Mouse (Mus musculus) intestine, embryonic 15.5 days (tissue): Measurements from ENCODE around the gene Zfp366. TPM values are rescaled to one million over a fixed set of nuclear protein-coding genes. Genes with fewer than 3 reads are reported as not detected.
A peak's percentile ranks its signal among the peaks of the same experiment; 100 is the strongest.

Experiments used
- ATAC-seq: fragments of 200-750 bp; cut with Nextera tagmentation; 2 replicates; pipeline ENCODE4 v1.8.0; 2017; ENCODE audit warnings: moderate TSS enrichment, moderate library complexity
- H3K27ac ChIP-seq: fragments of 300-500 bp; sonication (generic); 2 replicates; pipeline ENCODE4 v1.5.1; 2015; ENCODE audit warnings: mild to moderate bottlenecking, inconsistent platforms
- H3K27me3 ChIP-seq: fragments of 300-500 bp; sonication (generic); replicated peaks from 2 replicates; pipeline ENCODE4 v1.6.1; 2015; ENCODE audit warnings: inconsistent platforms
- H3K36me3 ChIP-seq: fragments of 300-500 bp; sonication (generic); 2 replicates; pipeline ENCODE4 v1.6.1; 2015; ENCODE audit warnings: inconsistent platforms
- H3K4me1 ChIP-seq: fragments of 300-500 bp; sonication (generic); replicated peaks from 2 replicates; pipeline ENCODE4 v1.6.1; 2015; ENCODE audit warnings: inconsistent platforms
- H3K4me2 ChIP-seq: fragments of 300-500 bp; sonication (generic); replicated peaks from 2 replicates; pipeline ENCODE4 v1.6.1; 2015; ENCODE audit warnings: mild to moderate bottlenecking, inconsistent platforms
- H3K4me3 ChIP-seq: fragments of 300-500 bp; sonication (generic); replicated peaks from 2 replicates; pipeline ENCODE4 v1.5.1; 2015; ENCODE audit warnings: inconsistent platforms
- H3K9ac ChIP-seq: fragments of 300-500 bp; sonication (generic); 2 replicates; pipeline ENCODE4 v1.6.1; 2015; ENCODE audit warnings: inconsistent platforms
- H3K9me3 ChIP-seq: fragments of 300-500 bp; sonication (generic); 2 replicates; pipeline ENCODE4 v1.6.1; 2016; ENCODE audit warnings: inconsistent platforms
- WGBS: fragments of 180-500 bp; shearing (Covaris S2); methylation state at CpG from one replicate; pipeline ENCODE4 v1.1.7; 2015; 5-methylcytosine and 5-hydroxymethylcytosine counted together
- polyA plus RNA-seq: library from polyadenylated mRNA; unstranded; fragments of >200 nt; fragmentation: Nextera tagmentation; extraction: Ambion mirVana; gene quantifications from 2 replicates; pipeline ENCODE4 v1.2.1, GENCODE M21; 2015

Zfp366 gene
- 0.48 and 0.49 TPM in 2 replicates for polyA plus RNA-seq

DNA sequence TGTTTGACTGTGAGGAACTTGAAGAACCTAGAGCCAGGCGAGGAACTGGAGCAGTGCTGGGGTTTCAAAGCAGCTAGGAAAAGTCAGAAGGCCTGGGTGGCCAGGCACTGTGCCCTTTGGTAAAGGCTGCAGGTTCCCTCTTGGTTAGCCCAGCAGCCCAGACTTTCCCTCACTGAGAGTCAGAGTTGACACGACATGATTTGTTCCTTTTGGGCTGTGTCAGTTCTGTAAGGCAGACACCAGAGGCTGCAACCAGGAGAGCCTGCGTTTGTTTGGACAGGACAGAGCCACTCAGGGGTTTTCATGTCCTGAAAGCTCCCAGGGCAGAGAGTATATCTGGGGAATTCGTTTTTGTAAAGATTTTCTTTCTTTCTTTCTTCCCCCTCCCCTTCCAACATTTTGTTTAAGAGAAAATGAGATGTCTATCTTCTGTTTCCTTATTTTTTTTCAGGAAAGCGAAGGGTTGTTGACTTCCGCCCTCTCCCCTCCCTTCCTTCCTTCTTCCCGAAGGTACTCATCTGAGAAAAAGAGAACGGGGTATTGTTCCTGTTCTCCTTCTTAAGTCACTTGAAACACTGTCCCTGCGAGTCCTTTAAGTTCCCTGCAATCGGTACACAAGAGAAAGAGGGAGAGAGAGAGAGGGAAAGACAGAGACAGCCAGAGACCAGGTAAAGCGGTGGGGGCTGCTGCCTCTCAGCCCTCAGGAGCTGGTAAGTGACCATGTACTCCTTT is at the start of gene Zfp366:
Gene Zfp366, plus strand, starts transcription at position 669 of the 732 bp plus-strand sequence.
- no peak for ATAC-seq
- Histone ChIP-seq H3K4me3 (no peak within 1 kb of the TSS), H3K9ac (no peak within 1 kb of the TSS), H3K4me2 (no peak within 1 kb of the TSS), H3K9me3 (no peaks in the 10 kb centered on the region), H3K4me1 (no peaks in the 10 kb centered on the region), H3K27ac (no peak within 1 kb of the TSS), H3K27me3 (no peaks in the 10 kb centered on the region), H3K36me3 (no peaks in the 10 kb centered on the region)
- WGBS, result 43% methylated on average over 11 of the region's 11 CpGs

DNA sequence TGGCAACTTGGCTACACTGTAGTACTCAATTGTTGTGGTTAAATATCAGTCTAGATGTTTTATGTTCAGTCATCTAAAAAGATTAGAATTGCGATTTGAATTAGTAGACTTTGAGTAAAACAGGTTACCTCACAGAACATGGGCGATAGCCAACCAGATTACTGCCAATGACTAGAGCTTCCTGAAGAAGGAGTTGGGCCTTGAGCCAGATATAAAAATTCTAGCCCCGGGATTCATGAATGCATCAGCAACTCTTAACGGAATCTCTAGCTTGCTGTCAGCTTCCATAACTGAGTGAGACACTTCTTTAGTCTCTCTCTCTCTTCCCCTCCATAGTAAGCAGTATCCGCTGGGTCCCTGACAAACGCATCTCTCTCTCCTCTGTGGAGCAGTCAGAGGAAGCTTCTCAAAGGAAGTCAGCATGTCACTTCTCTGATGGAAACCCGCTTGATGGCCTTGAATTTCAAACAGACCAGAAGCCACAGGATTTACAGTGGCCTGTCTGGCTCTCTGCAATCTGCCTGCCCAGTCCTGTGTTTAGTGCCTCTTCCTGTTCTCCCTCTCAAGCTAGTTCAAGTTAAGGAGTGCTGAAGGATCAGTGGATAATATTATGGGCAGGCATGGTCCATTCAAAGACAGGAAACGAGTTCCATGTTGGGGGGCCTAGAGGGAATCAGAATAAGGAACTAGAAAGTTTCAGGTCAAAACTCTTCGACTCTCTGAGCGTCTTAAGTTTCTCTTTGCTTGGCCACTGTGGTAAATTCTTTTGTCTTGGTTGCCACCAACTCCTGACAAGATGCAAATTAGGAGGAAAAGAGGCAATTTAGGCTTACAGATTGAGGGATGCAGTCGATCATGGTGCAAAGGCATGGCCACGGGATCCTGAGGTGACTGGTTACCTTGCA is 46.0 kb upstream of the Zfp366 start:
- no peak overlapping the region for H3K4me2 ChIP-seq
- H3K27me3 ChIP-seq, result no peaks in the 10 kb centered on the region
- H3K4me3 ChIP-seq, result no peak overlapping the region
- WGBS, result 77% methylated on average over 12 of the region's 12 CpGs
- no peaks in the 10 kb centered on the region for H3K9me3 ChIP-seq
- no peaks in the 10 kb centered on the region for H3K36me3 ChIP-seq
- no peak overlapping the region for H3K27ac ChIP-seq
- no peak overlapping the region for H3K9ac ChIP-seq
- ATAC-seq, result no peak
- H3K4me1 ChIP-seq, result no peaks in the 10 kb centered on the region

DNA sequence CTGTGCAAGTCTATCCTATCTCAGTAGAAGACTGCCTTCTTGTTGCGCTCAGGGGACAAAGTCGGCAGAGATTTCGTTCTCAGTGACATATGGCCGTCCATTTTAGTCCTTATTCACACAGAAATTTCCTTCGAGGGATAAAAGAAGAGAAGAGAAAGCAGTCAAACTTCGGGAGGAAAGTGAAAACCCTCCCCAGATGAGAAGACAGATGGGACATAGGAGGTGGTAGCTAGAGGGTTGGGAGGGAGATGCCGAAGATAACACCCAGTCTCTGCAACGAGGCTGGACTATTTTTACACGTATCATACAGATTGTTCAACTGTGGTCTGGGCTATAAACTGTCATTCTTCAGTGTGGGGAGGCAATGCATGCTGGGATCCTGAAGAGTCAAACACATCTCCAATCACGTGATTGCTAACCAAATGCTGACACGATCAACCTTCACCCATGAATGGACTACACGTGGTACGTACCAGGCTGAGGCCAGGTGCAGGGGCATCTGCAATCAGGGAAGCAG is 38.2 kb upstream of the Zfp366 start:
- Histone ChIP-seq H3K9ac (no peak overlapping the region), H3K4me1 (peaks cover 8% of the 10 kb centered on the region; the same call in 1 of the 2 replicates), H3K27ac (no peak overlapping the region), H3K27me3 (no peaks in the 10 kb centered on the region), H3K4me3 (no peak overlapping the region), H3K9me3 (no peaks in the 10 kb centered on the region), H3K36me3 (no peaks in the 10 kb centered on the region), H3K4me2 (no peak overlapping the region)
- 59% methylated on average over 13 of the region's 13 CpGs for WGBS
- peak; percentile 65 for ATAC-seq

DNA sequence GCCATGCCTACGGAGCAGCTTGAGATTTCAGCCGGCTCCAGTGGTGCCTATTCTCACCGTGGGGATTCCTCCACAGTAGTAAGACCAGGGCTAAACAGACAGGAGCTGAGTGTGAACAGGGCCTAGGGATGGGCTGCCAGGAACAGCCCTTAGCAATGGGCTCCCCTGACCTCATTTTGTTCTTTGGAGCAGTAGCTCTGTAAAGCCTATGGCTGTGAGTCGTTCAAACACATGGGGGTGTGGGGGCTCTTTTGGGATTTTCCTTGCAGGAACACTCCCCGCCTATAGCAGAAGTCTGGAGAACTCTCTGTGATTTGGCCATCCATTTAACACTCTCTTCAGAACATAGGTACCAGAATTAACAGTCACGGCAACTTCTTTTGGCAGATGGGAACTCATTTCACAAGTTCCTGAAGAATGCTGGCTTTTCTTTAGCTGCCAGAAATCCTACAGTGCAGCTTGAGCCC is 36.9 kb upstream of the Zfp366 start:
- H3K27me3 ChIP-seq, result no peaks in the 10 kb centered on the region
- ATAC-seq, result no peak
- no peaks in the 10 kb centered on the region for H3K9me3 ChIP-seq
- H3K27ac ChIP-seq, result no peak overlapping the region
- H3K4me3 ChIP-seq, result no peak overlapping the region
- WGBS, result 75% methylated on average over 6 of the region's 6 CpGs
- H3K4me1 ChIP-seq, result peaks cover 13% of the 10 kb centered on the region
- H3K9ac ChIP-seq, result no peak overlapping the region
- no peak overlapping the region for H3K4me2 ChIP-seq
- no peaks in the 10 kb centered on the region for H3K36me3 ChIP-seq

DNA sequence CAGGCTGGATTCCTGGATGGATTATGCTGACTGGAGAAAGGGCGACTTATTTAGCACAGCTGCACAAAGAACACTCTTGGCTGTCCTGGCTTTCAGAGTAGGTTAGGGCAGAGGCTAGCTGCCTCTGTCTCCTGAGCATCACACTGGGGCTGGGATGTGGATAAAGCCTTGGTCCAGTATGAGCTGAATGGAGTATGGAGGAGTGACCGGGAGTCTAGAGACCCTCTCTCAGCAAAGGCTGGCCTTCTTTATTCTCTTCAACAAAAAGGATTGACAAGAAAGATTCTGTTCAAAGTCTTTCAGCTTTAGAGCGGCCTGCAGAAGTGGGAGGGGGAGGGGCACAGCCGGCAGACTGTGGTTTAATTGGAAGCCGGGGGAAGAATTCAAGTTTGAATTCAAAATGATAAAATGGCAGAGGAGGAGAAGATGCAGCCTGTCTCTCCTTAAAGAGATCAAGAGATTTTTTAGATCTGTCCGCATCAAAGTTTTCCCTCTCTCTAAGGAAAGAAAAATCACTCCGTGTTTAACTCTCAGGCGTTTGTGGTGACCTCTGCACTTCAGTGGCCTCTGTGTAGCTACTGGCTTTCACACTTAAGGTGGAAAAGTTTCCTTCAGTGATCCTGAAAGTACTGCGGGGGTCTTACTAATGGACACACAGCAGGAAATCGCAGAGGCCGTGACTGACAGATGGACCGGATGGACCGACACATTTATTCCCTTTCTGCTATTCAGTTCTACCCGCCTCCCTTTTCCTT is 34.9 kb upstream of the Zfp366 start:
- Histone ChIP-seq H3K27me3 (no peaks in the 10 kb centered on the region), H3K4me2 (no peak overlapping the region), H3K9ac (no peak overlapping the region), H3K27ac (no peak overlapping the region), H3K4me1 (peaks cover 14% of the 10 kb centered on the region), H3K36me3 (no peaks in the 10 kb centered on the region), H3K9me3 (no peaks in the 10 kb centered on the region), H3K4me3 (no peak overlapping the region)
- no peak for ATAC-seq
- 77% methylated on average over 14 of the region's 14 CpGs for WGBS

DNA sequence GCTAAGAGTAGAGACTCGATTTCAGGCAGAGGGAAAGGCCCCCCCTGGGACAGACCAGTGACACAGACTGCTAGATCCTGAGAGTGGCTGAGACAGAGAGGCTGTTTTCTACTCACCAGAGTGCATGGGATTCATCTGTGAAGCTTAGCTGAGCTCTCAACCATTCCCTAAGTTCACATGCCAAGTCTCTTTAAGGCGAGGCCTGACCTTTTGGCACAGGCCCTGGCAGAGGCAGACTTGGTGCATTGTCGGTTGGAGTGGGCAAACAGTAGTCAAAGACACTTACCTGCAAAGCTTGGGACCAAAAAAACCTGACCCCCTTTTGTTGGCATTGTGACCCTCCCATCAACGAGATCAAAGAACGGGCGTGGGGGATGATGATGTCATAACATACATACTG is 34.0 kb upstream of the Zfp366 start:
- no peak for ATAC-seq

DNA sequence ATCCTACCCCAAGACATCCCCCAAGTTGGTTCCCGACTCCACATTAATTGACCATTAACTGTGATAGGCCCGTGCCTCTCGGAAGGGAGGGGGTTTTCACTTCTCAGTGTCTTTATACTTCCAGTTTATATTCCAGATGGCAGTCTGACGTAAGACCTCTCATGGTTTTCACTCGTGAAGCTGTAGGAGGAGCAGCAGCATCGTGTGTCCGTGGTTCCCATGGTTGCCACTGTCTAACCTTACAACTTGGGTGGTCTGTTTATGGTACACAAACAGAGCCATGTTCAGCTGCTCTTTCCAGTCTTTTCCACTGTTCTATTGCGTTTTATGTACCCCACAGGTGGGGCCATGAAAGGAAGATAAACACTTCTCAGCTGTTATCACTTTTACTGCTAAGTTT is 33.5 kb upstream of the Zfp366 start:
- H3K9me3 ChIP-seq, result no peaks in the 10 kb centered on the region
- H3K4me3 ChIP-seq, result no peak overlapping the region
- no peak overlapping the region for H3K9ac ChIP-seq
- WGBS, result 50% methylated on average over 8 of the region's 8 CpGs
- ATAC-seq, result peak; percentile 53; the same call in 1 of the 2 replicates
- no peak overlapping the region for H3K27ac ChIP-seq
- no peaks in the 10 kb centered on the region for H3K36me3 ChIP-seq
- H3K27me3 ChIP-seq, result no peaks in the 10 kb centered on the region
- H3K4me1 ChIP-seq, result peaks cover 14% of the 10 kb centered on the region
- no peak overlapping the region for H3K4me2 ChIP-seq

More for the DNA sequence above, 34.0 kb upstream of the Zfp366 start:
- Histone ChIP-seq H3K4me1 (peaks cover 14% of the 10 kb centered on the region), H3K9ac (no peak overlapping the region), H3K9me3 (no peaks in the 10 kb centered on the region), H3K36me3 (no peaks in the 10 kb centered on the region), H3K4me3 (no peak overlapping the region), H3K4me2 (no peak overlapping the region), H3K27ac (no peak overlapping the region), H3K27me3 (no peaks in the 10 kb centered on the region)
- 74% methylated on average over 6 of the region's 6 CpGs for WGBS

DNA sequence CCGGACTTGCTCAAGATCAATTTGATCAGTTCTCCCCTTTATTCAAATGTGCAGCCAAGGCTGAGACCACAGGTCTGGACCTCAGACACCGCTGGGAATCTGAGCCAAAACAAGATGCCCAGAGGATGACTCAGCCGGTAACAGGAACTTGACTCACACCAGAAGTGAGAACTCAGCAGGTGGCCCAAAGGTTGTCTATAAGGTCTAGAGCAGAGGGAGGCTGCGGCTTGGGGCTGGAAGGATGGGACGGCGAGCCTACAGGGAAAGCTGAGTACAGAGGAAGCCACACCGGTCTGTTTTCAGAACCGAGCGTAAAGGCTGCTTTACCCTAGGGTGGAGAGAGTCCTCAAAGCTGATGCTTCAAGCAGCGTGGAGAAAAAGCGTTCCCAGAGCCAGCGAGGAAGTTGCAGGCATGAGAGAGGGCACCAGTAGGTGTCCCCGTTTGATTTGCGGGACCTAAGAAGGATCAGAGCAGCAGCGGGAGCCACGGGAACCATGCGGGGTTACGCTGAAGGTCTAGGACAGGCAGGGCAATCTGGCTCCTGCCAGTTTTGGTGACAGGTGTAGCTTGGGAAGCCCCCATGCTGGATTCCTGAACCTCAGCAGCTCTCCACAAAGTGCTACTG is 32.2 kb upstream of the Zfp366 start:
- Histone ChIP-seq H3K27ac (no peak overlapping the region), H3K9ac (no peak overlapping the region), H3K36me3 (no peaks in the 10 kb centered on the region), H3K4me3 (no peak overlapping the region), H3K27me3 (no peaks in the 10 kb centered on the region), H3K9me3 (no peaks in the 10 kb centered on the region), H3K4me1 (peaks cover 14% of the 10 kb centered on the region), H3K4me2 (peak overlapping the region; percentile 45)
- 14% methylated on average over 18 of the region's 18 CpGs for WGBS
- 0 out of 2 replicates have a peak, but pooled peaks have one; percentile 43 for ATAC-seq

DNA sequence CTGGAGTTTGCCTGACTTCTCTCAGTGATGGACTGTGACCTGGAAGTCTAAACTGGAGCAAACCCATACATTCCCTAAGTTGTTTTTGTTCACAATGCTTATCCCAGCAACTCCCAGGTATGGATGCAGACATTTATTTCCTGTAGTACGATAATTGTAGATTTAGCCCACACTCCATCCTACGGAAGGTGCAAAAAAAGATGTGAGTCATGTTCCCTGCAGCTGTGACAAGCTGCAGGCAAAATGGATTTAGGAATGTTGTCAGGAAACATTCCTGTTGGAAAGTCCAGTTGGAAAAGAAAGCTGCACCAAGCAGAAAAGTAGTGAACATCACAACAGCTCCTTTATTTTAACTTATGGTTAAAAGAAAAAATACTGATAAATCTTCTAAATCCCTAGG is 26.9 kb upstream of the Zfp366 start:
- H3K9ac ChIP-seq, result no peak overlapping the region
- WGBS, result 79% methylated on average over 2 of the region's 2 CpGs
- H3K27ac ChIP-seq, result no peak overlapping the region
- no peak for ATAC-seq
- peaks cover under 1% of the 10 kb centered on the region; the same call in 1 of the 2 replicates for H3K4me1 ChIP-seq
- no peaks in the 10 kb centered on the region for H3K9me3 ChIP-seq
- H3K4me3 ChIP-seq, result no peak overlapping the region
- H3K27me3 ChIP-seq, result no peaks in the 10 kb centered on the region
- H3K4me2 ChIP-seq, result no peak overlapping the region
- H3K36me3 ChIP-seq, result no peaks in the 10 kb centered on the region

DNA sequence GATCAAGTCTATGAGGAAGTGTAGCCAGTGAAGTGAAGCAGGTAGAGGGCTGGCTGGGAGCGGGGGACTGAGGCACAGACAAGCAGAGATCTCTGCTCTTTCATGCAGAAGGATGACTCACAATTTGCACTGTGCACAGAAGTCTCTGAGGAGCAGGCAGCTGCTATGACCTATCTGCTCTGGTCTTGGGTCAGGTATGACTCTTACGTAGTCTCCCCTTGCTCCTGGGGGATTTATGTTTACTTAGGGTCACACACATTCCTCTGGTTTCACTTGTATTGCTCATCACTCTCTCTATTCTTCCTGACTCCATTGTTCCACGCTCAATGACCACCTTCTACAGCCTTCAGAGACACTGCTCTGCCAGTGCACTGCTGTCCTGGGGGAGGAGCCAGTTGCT is 25.9 kb upstream of the Zfp366 start:
- Histone ChIP-seq H3K36me3 (no peaks in the 10 kb centered on the region), H3K4me3 (no peak overlapping the region)

DNA sequence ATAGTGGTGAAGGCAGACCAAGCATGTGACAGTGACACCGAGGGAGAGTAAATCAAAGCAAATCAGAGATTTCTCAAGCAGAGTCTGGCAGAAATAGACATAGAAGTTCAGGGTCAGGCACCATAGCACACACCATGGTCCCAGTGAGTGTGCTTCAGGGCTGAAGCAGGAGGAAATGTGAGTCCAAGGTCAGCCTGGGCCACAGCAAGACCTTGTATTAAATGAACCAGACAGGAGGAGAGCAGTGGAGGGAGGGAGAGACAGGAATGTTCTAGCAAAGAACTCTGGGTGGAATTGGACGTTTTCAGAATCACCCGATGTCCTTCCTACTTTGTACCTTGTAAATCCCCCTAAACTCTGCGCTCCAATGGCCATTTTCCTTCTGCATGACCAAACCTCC is 21.6 kb upstream of the Zfp366 start:
- ATAC-seq, result no peak
- WGBS, result 76% methylated on average over 4 of the region's 4 CpGs
- H3K27ac ChIP-seq, result no peak overlapping the region

More for the DNA sequence above, 25.9 kb upstream of the Zfp366 start:
- Histone ChIP-seq H3K9me3 (no peaks in the 10 kb centered on the region), H3K27me3 (no peaks in the 10 kb centered on the region), H3K4me2 (no peak overlapping the region), H3K27ac (no peak overlapping the region), H3K4me1 (peaks cover 6% of the 10 kb centered on the region; the same call in 1 of the 2 replicates), H3K9ac (no peak overlapping the region)
- WGBS, result 85% methylated on average over 3 of the region's 3 CpGs
- no peak for ATAC-seq

More for the DNA sequence above, 21.6 kb upstream of the Zfp366 start:
- Histone ChIP-seq H3K36me3 (no peaks in the 10 kb centered on the region), H3K9me3 (no peaks in the 10 kb centered on the region), H3K27me3 (no peaks in the 10 kb centered on the region), H3K4me2 (no peak overlapping the region), H3K9ac (no peak overlapping the region), H3K4me3 (no peak overlapping the region), H3K4me1 (peaks cover 6% of the 10 kb centered on the region; the same call in 1 of the 2 replicates)
